Mouse (Mus musculus) MEL (cell line): ENCODE results near the gene Trappc2l. TPM values are rescaled to one million over a fixed set of nuclear protein-coding genes. Genes with fewer than 3 reads are reported as not detected.

Experiments
- DNase-seq: peaks from one replicate; pipeline ENCODE4 v3.0.0; 2011; ENCODE audit warnings: low read depth, low spot score
- H3K27ac ChIP-seq: 2 replicates; pipeline ENCODE4 v1.5.1; 2012; ENCODE audit warnings: low read depth, mild to moderate bottlenecking, control low read depth, low read length, moderate library complexity; ENCODE audit not compliant: control insufficient read depth
- H3K27me3 ChIP-seq, 2 experiments: fragments of 150-350 bp in 1 of 2; sonication (generic) in 1 of 2; 2 replicates each; pipeline ENCODE4 v1.6.1; 2012; ENCODE audit warnings: low read length in 2 of 2, mild to moderate bottlenecking in 2 of 2, improper control_type of control experiment in 1 of 2, moderate library complexity in 1 of 2; ENCODE audit not compliant: insufficient read depth in 2 of 2, control insufficient read depth in 1 of 2
- H3K36me3 ChIP-seq, 2 experiments: 2 replicates each; pipeline ENCODE4 v1.6.1; 2012 to 2014; ENCODE audit warnings: low read length in 2 of 2, improper control_type of control experiment in 1 of 2, inconsistent platforms in 1 of 2, mild to moderate bottlenecking in 1 of 2; ENCODE audit not compliant: insufficient read depth in 2 of 2, control insufficient read depth in 1 of 2
- H3K4me1 ChIP-seq, 2 experiments: fragments of 150-350 bp in 1 of 2; sonication (generic) in 1 of 2; 2 replicates each; pipeline ENCODE4 v1.6.1; 2012; ENCODE audit warnings: low read length in 2 of 2, improper control_type of control experiment in 1 of 2, mild to moderate bottlenecking in 1 of 2; ENCODE audit not compliant: insufficient read depth in 2 of 2, control insufficient read depth in 1 of 2
- H3K4me3 ChIP-seq, 2 experiments: fragments of 150-350 bp in 1 of 2; sonication (generic) in 1 of 2; 2 replicates each; pipeline ENCODE4 v1.5.1; 2012; ENCODE audit warnings: low read depth in 2 of 2, low read length in 2 of 2, mild to moderate bottlenecking in 2 of 2, moderate library complexity in 2 of 2, control low read depth in 1 of 2, improper control_type of control experiment in 1 of 2; ENCODE audit not compliant: control insufficient read depth in 1 of 2, insufficient read depth in 1 of 2
- H3K79me2 ChIP-seq: 2 replicates; pipeline ENCODE4 v1.6.1; 2012; ENCODE audit warnings: mild to moderate bottlenecking, low read length, moderate library complexity; ENCODE audit not compliant: control insufficient read depth, poor library complexity, insufficient read depth
- H3K9ac ChIP-seq: 2 replicates; pipeline ENCODE4 v1.6.1; 2012; ENCODE audit warnings: low read depth, mild to moderate bottlenecking, control low read depth, low read length, moderate library complexity; ENCODE audit not compliant: control insufficient read depth, poor library complexity, severe bottlenecking
- H3K9me3 ChIP-seq: fragments of 150-350 bp; sonication (generic); replicated peaks from 2 replicates; pipeline ENCODE4 v1.6.1; 2012; ENCODE audit warnings: mild to moderate bottlenecking, low read length, improper control_type of control experiment, moderate library complexity; ENCODE audit not compliant: insufficient read depth
- BHLHE40 ChIP-seq: IDR thresholded peaks from 2 replicates; pipeline ENCODE4 v1.6.1; 2012; ENCODE audit warnings: low read depth, mild to moderate bottlenecking, inconsistent platforms, low read length, improper control_type of control experiment, borderline replicate concordance
- CHD1 ChIP-seq: IDR thresholded peaks from 2 replicates; pipeline ENCODE4 v1.6.1; 2012; ENCODE audit warnings: low read depth, mild to moderate bottlenecking, inconsistent platforms, low read length, improper control_type of control experiment
- CHD2 ChIP-seq: IDR thresholded peaks from 2 replicates; pipeline ENCODE4 v1.6.1; 2011; ENCODE audit warnings: low read length, improper control_type of control experiment
- ETS1 ChIP-seq: IDR thresholded peaks from 2 replicates; pipeline ENCODE4 v1.6.1; 2012; ENCODE audit warnings: low read depth, mild to moderate bottlenecking, inconsistent platforms, low read length, improper control_type of control experiment, moderate library complexity
- KAT2A ChIP-seq: conservative IDR thresholded peaks from 2 replicates; pipeline ENCODE4 v1.6.1; 2012; ENCODE audit warnings: low read depth, low read length, improper control_type of control experiment, inconsistent platforms
- MEF2A ChIP-seq: IDR thresholded peaks from 2 replicates; pipeline ENCODE4 v1.6.1; 2014; ENCODE audit warnings: low read depth, mild to moderate bottlenecking, inconsistent platforms, low read length, improper control_type of control experiment; ENCODE audit not compliant: poor library complexity, insufficient replicate concordance, severe bottlenecking; ENCODE audit errors: extremely low read depth
- MXI1 ChIP-seq: IDR thresholded peaks from 2 replicates; pipeline ENCODE4 v1.6.1; 2011; ENCODE audit warnings: mild to moderate bottlenecking, low read depth, low read length, improper control_type of control experiment
- MYB ChIP-seq: IDR thresholded peaks from 2 replicates; pipeline ENCODE4 v1.6.1; 2011; ENCODE audit warnings: mild to moderate bottlenecking, low read depth, low read length, improper control_type of control experiment
- NELFE ChIP-seq: IDR thresholded peaks from 2 replicates; pipeline ENCODE4 v1.6.1; 2011; ENCODE audit warnings: low read depth, low read length, improper control_type of control experiment
- POLR2A ChIP-seq, 2 experiments: IDR thresholded peaks; 2 replicates each; pipeline ENCODE4 v1.6.1; 2011 to 2012; ENCODE audit warnings: low read length in 2 of 2, mild to moderate bottlenecking in 2 of 2, control low read depth in 1 of 2, improper control_type of control experiment in 1 of 2, low read depth in 1 of 2, moderate library complexity in 1 of 2; ENCODE audit not compliant: control insufficient read depth in 1 of 2, insufficient read depth in 1 of 2, poor library complexity in 1 of 2
- POLR2AphosphoS2 ChIP-seq: IDR thresholded peaks from 2 replicates; pipeline ENCODE4 v1.6.1; 2011; ENCODE audit warnings: low read length, improper control_type of control experiment
- RAD21 ChIP-seq: IDR thresholded peaks from 2 replicates; pipeline ENCODE4 v1.6.1; 2011; ENCODE audit warnings: mild to moderate bottlenecking, low read depth, low read length, improper control_type of control experiment
- RCOR1 ChIP-seq: IDR thresholded peaks from 2 replicates; pipeline ENCODE4 v1.6.1; 2012; ENCODE audit warnings: low read depth, mild to moderate bottlenecking, inconsistent platforms, low read length, improper control_type of control experiment
- TAL1 ChIP-seq: IDR thresholded peaks from 2 replicates; pipeline ENCODE4 v1.6.1; 2012; ENCODE audit warnings: mild to moderate bottlenecking, inconsistent platforms, low read length, moderate library complexity, mixed read lengths
- TBP ChIP-seq: IDR thresholded peaks from 2 replicates; pipeline ENCODE4 v1.8.0; 2011; ENCODE audit warnings: low read depth, low read length, improper control_type of control experiment
- TCF12 ChIP-seq: IDR thresholded peaks from 2 replicates; pipeline ENCODE4 v1.6.1; 2014; ENCODE audit warnings: low read depth, mild to moderate bottlenecking, inconsistent platforms, low read length, improper control_type of control experiment, moderate library complexity
- USF1 ChIP-seq: IDR thresholded peaks from 2 replicates; pipeline ENCODE4 v1.6.1; 2014; ENCODE audit warnings: low read depth, mild to moderate bottlenecking, inconsistent platforms, low read length, improper control_type of control experiment, moderate library complexity
- USF2 ChIP-seq, 2 experiments: IDR thresholded peaks; 2 replicates each; pipeline ENCODE4 v1.6.1; 2011 to 2012; ENCODE audit warnings: improper control_type of control experiment in 2 of 2, low read length in 2 of 2, borderline replicate concordance in 1 of 2, inconsistent platforms in 1 of 2, low read depth in 1 of 2, mild to moderate bottlenecking in 1 of 2; ENCODE audit not compliant: insufficient read depth in 1 of 2
- ZC3H11A ChIP-seq: IDR thresholded peaks from 2 replicates; pipeline ENCODE4 v1.6.1; 2012; ENCODE audit warnings: low read depth, mild to moderate bottlenecking, inconsistent platforms, low read length, improper control_type of control experiment
- ZMIZ1 ChIP-seq: IDR thresholded peaks from 2 replicates; pipeline ENCODE4 v1.6.1; 2012; ENCODE audit warnings: low read depth, mild to moderate bottlenecking, inconsistent platforms, low read length, improper control_type of control experiment, moderate library complexity
- polyA plus RNA-seq, 2 experiments: library from polyadenylated mRNA; stranded (reverse) in 1 of 2; unstranded in 1 of 2; fragments of >175 nt in 1 of 2; fragments of >200 nt in 1 of 2; gene quantifications; 2 replicates each; pipeline versions ENCODE4 v1.2.1 to v1.2.4; 2012; ENCODE audit warnings: low replicate concordance in 2 of 2, low read depth in 1 of 2; ENCODE audit not compliant: insufficient read length in 2 of 2, insufficient read depth in 1 of 2, missing spikeins in 1 of 2
- total RNA-seq: library from RNA; depleted of rRNA; stranded (reverse); fragments of 300-350 nt; gene quantifications from 2 replicates; pipeline ENCODE4 v1.2.3, GENCODE M21; 2012

The Trappc2l gene
- total and polyA plus RNA-seq, 3 experiments: 15.1 to 21.7 TPM; not detected in 1

- Histone ChIP-seq H3K27me3 (no peaks in the 10 kb centered on the region), H3K9me3 (no peaks in the 10 kb centered on the region)
These were observed 36.9 kb downstream of the Trappc2l start for GRCm38 (mm10) chr8:122648192-122648970.

GRCm38 (mm10) chr8:122651326-122651921 lies 40.0 kb downstream of the Trappc2l start:
- H3K9me3 ChIP-seq: no peaks in the 10 kb centered on the region
- H3K36me3 ChIP-seq: peaks cover 5 to 27% of the 10 kb centered on the region in 2 experiments
- no peak overlapping the region for H3K27ac ChIP-seq
- no peak overlapping the region for H3K4me3 ChIP-seq
- TF ChIP-seq MEF2A (no peak), KAT2A (no peak)
- TF ChIP-seq, all 39 proteins: peak for 0
- H3K27me3 ChIP-seq: no peaks in the 10 kb centered on the region
- H3K9ac ChIP-seq: no peak overlapping the region
- H3K79me2 ChIP-seq: peaks cover 18% of the 10 kb centered on the region; the same call in 1 of the 2 replicates
- peaks cover 4 to 9% of the 10 kb centered on the region in 2 experiments for H3K4me1 ChIP-seq
- no peak for DNase-seq

More at GRCm38 (mm10) chr8:122648192-122648970, 36.9 kb downstream of the Trappc2l start:
- no peak for DNase-seq
- Histone ChIP-seq H3K79me2 (0 out of 2 replicates have a peak, but pooled peaks cover 4% of the 10 kb centered on the region), H3K36me3 (peaks cover 0 to 12% of the 10 kb centered on the region in 2 experiments; a peak in 2 of 4 replicates)
- TF ChIP-seq NELFE: no peak
- TF ChIP-seq, all 39 proteins: peak for 0
- no peaks in the 10 kb centered on the region for H3K4me1 ChIP-seq
- H3K27ac ChIP-seq: no peak overlapping the region
- no peak overlapping the region for H3K4me3 ChIP-seq
- no peak overlapping the region for H3K9ac ChIP-seq

- TF ChIP-seq MEF2A (no peak), BHLHE40 (no peak), TBP (no peak), MYB (no peak), POLR2A (IDR thresholded peaks at IDR 0.05; ENCODE audit: control insufficient read depth in 1 of 2, insufficient read depth in 1 of 2, low read depth in 1 of 2, low read length in 2 of 2, poor library complexity in 1 of 2) (no peak), USF1 (no peak), TAL1 (no peak), RCOR1 (no peak), ETS1 (no peak), POLR2AphosphoS2 (no peak), CHD1 (no peak), KAT2A (no peak), ZC3H11A (no peak), ZMIZ1 (no peak), CHD2 (no peak), MXI1 (no peak), TCF12 (no peak), USF2 (IDR thresholded peaks at IDR 0.05; ENCODE audit: borderline replicate concordance in 1 of 2, insufficient read depth in 1 of 2, low read depth in 1 of 2, low read length in 2 of 2) (no peak), RAD21 (no peak)
- peaks cover 12 to 22% of the 10 kb centered on the region in 2 experiments for H3K4me1 ChIP-seq
- no peaks in the 10 kb centered on the region for H3K27me3 ChIP-seq
- H3K79me2 ChIP-seq: peaks cover 25% of the 10 kb centered on the region; the same call in 1 of the 2 replicates
- no peak overlapping the region for H3K9ac ChIP-seq
- no peak overlapping the region for H3K27ac ChIP-seq
- H3K4me3 ChIP-seq: no peak overlapping the region
- no peak for DNase-seq
- no peaks in the 10 kb centered on the region for H3K9me3 ChIP-seq
- H3K36me3 ChIP-seq: peaks cover 12 to 32% of the 10 kb centered on the region in 2 experiments
These were observed 41.2 kb downstream of the Trappc2l start for GRCm38 (mm10) chr8:122652643-122653042.
